Mouse (Mus musculus) forebrain, embryonic 14.5 days (tissue): ENCODE measurements around the gene Abcb9. TPM values are rescaled to one million over a fixed set of nuclear protein-coding genes. Genes with fewer than 3 reads are reported as not detected.

ENCODE experiments used
- polyA plus RNA-seq: library from polyadenylated mRNA; unstranded; fragments of >200 nt; fragmentation: Nextera tagmentation; extraction: Ambion mirVana; gene quantifications from 2 replicates; pipeline ENCODE4 v1.2.1, GENCODE M21; 2014

Abcb9 gene
- polyA plus RNA-seq, 1 experiment from 2014 or later = 6.8 TPM

Other genes starting within 250 kb of the Abcb9 start
- gene Hcar2, start 230.3 kb downstream of the Abcb9 start, polyA plus RNA-seq = not detected in 2 replicates
- gene Hcar1, start 215.8 kb downstream of the Abcb9 start, polyA plus RNA-seq = 0.17 and 0.27 TPM in 2 replicates
- gene Denr, start 188.6 kb downstream of the Abcb9 start, polyA plus RNA-seq = 95.3 and 127 TPM in 2 replicates
- gene Gm43518, start 168.4 kb downstream of the Abcb9 start, polyA plus RNA-seq = 0.70 and 0.88 TPM in 2 replicates
- 4.3 and 5.3 TPM in 2 replicates for gene Ccdc62, start 165.1 kb downstream of the Abcb9 start, polyA plus RNA-seq
- 12.4 and 27.1 TPM in 2 replicates for gene Hip1r, start 122.2 kb downstream of the Abcb9 start, polyA plus RNA-seq
- gene Vps37b, start 63.5 kb downstream of the Abcb9 start, polyA plus RNA-seq = 70.5 and 86.6 TPM in 2 replicates
- 19.8 and 21.0 TPM in 2 replicates for gene Ogfod2, start 16.5 kb upstream of the Abcb9 start, polyA plus RNA-seq
- gene Arl6ip4, start 20.3 kb upstream of the Abcb9 start, polyA plus RNA-seq = 52.1 and 56.5 TPM in 2 replicates
- gene Pitpnm2, start 154.0 kb upstream of the Abcb9 start, polyA plus RNA-seq = 8.5 and 12.2 TPM in 2 replicates
- gene Mphosph9, start 232.2 kb upstream of the Abcb9 start, polyA plus RNA-seq = 13.5 and 16.6 TPM in 2 replicates
- 12.5 and 15.3 TPM in 2 replicates for gene 2810006K23Rik, start 232.3 kb upstream of the Abcb9 start, polyA plus RNA-seq